Mouse (Mus musculus) brain, embryonic 14.5 days (tissue): ENCODE measurements at regions not wholly inside any gene's neighbourhood (a gene's known extent, or its start where the extent isn't known, plus 50 kb on each side); places are given as distances from the start of the nearest gene placed in this dataset.

ENCODE experiments used
- CTCF ChIP-seq: fragments of 200-500 bp; IDR thresholded peaks from 2 replicates; pipeline ENCODE4 v1.5.1; 2012; ENCODE audit warnings: inconsistent platforms, mild to moderate bottlenecking, moderate library complexity, borderline replicate concordance; ENCODE audit not compliant: insufficient read depth, insufficient read length; ENCODE audit errors: extremely low read depth
- POLR2A ChIP-seq: fragments of 200-500 bp; IDR thresholded peaks from 2 replicates; pipeline ENCODE4 v1.6.1; 2012; ENCODE audit warnings: mild to moderate bottlenecking, inconsistent platforms, borderline replicate concordance; ENCODE audit not compliant: poor library complexity, insufficient read depth, insufficient read length, severe bottlenecking; ENCODE audit errors: extremely low read depth

DNA sequence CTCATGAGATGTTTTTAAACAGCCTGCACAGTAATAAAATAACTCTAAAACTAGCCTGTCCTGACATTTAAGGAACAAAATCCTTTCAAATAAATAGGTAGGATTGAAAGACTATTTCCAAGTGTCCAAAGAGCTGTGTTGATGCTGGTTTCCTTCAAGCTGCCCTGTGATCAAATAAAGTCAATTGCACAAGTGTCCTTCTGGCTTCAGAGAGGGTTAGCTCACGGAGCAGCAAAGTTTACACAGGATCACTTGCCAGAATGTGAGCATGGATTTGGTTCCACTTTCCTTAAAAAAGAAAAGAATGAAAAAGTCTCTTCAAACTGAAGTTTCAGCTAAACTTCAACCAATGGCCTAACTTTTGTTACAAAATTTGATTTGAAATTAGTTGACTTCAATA is 375.5 kb upstream of the Atp2b1 start:
- TF ChIP-seq CTCF (no peak), POLR2A (no peak)
